Mouse (Mus musculus): ENCODE results near the gene Pias4. TPM values are rescaled to one million over a fixed set of nuclear protein-coding genes. Genes with fewer than 3 reads are reported as not detected.
"Not testable (repeated sequence)": the region's sequence is repeated elsewhere in the genome, so short reads cannot be mapped to it uniquely, and the experiment has no call there.

Pias4 gene
- polyA plus RNA-seq (2014; fragmentation: Nextera tagmentation; extraction: Ambion mirVana), result 40.8 and 43.3 TPM in 2 replicates

DNA sequence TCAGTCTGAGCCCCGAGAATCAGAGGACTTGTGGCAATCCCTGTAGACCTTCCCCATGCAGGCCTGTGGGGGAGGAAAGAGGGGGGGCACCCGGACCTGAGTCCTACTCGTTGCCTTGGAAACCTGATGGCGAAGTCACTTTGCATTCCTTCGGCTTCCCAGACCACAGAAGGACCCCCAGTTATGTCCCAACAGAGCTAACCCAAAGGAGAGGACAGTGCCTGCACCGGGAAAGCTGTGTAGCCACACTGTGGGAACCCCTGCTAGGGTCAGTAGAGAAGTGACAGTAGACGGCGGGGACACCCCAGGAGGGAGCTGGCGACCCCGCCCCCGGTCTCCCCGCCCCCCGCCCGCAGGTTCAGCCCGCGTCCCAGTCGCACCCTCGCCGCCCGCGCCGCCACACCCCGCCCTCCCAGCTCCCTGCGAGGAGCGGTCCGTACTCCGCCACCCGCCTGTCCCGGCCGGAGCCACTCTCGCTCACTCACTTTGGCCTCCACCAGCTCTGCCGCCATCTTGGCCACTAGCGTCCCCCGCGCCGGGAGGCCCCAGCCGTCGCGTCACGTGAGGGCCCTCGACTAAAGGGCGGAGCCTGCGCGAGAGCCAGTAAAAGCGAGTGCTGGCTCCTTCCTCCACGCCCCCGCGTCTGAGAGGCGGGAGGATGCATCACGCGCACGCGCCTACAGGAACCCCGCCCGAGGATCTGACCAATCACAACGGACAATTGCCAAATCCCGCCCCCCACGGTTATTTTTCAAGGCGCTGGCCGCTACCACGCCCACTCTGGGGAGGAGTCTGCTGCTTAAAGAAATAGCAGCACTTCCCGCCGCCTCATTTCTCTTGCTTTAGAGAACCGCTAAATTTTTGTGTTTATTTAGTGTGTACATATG lies at the start of gene Pias4:
Pias4 (minus strand) TSS at position 724 of the 887 bp plus-strand sequence.
- peak within 1 kb of the TSS; percentile 52 for H3K27ac ChIP-seq (ENCODE audit: low read depth)
- peak within 1 kb of the TSS; percentile 80 for H3K4me3 ChIP-seq (ENCODE audit: low read depth, low read length)
- under 1% methylated on average over 62 of the region's 64 CpGs for WGBS
- peaks cover 15% of the 10 kb centered on the region for H3K4me1 ChIP-seq (replicated peaks; ENCODE audit: control insufficient read depth, insufficient read depth, low read length)
- H3K9ac ChIP-seq (ENCODE audit: low read length), result peak within 1 kb of the TSS; percentile 76
- peak; percentile 100 for DNase-seq (ENCODE audit: low spot score)
- H3K4me2 ChIP-seq (ENCODE audit: low read length), result peak within 1 kb of the TSS; percentile 97
- no peaks in the 10 kb centered on the region for H3K27me3 ChIP-seq (replicated peaks; ENCODE audit: control insufficient read depth, insufficient read depth, low read length)
- H3K9me3 ChIP-seq (ENCODE audit: control insufficient read depth, low read length), result no peaks in the 10 kb centered on the region
- ATAC-seq (replicated peaks; ENCODE audit: low FRiP score, low TSS enrichment, low read depth), result peak; percentile 84
- H3K36me3 ChIP-seq (ENCODE audit: control insufficient read depth, insufficient read depth, low read length), result peaks cover 15% of the 10 kb centered on the region

DNA sequence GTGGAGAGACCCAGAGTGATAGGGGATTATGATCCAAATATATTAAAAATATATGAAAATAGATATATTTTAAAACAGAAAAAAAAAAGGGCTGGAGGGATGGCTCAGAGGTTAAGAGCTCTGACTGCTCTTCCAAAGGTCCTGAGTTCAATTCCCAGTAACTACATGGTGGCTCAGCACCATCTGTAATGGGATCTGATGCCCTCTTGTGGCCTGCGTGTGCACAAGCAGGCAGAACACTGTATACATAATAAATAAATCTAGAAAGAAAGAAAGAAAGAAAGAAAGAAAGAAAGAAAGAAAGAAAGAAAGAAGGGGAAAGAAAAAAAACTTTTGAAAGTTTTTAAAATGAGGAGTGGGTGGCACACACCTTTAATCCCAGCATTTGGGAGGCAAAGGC lies 49.5 kb upstream of the Pias4 start:
- WGBS, result 11% methylated on average over 1 of the region's 1 CpGs
- not testable (repeated sequence) for H3K9me3 ChIP-seq (ENCODE audit: control insufficient read depth, low read length); DNase-seq (ENCODE audit: low spot score); H3K27ac ChIP-seq (ENCODE audit: low read depth); H3K4me2 ChIP-seq (ENCODE audit: low read length); H3K4me1 ChIP-seq (replicated peaks; ENCODE audit: control insufficient read depth, insufficient read depth, low read length); ATAC-seq (replicated peaks; ENCODE audit: low FRiP score, low TSS enrichment, low read depth); H3K36me3 ChIP-seq (ENCODE audit: control insufficient read depth, insufficient read depth, low read length); H3K27me3 ChIP-seq (replicated peaks; ENCODE audit: control insufficient read depth, insufficient read depth, low read length); H3K9ac ChIP-seq (ENCODE audit: low read length); H3K4me3 ChIP-seq (ENCODE audit: low read depth, low read length)

DNA sequence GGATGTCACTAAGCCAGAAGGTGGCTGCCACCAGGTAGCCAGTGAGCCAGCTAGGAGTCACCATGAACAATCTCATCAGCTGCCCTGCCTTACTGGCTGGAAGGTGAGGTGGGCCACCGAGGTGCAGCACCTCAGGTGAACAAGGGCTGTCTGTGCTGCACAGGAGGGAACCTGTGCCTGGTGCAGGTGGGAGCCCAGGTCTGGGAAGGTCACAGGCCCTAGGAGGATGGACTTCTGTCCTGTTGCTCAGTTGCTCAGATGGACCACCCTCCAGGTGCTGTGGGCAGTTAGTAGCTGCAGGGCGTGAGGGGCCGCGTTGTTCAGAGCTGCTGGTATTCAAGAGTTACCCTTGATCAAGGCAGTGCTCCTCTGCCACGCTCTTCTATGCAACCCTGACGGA lies 49.1 kb upstream of the Pias4 start:
- H3K36me3 ChIP-seq (ENCODE audit: control insufficient read depth, insufficient read depth, low read length), result no peaks in the 10 kb centered on the region
- no peak overlapping the region for H3K9ac ChIP-seq (ENCODE audit: low read length)
- H3K9me3 ChIP-seq (ENCODE audit: control insufficient read depth, low read length), result no peaks in the 10 kb centered on the region
- no peak overlapping the region for H3K4me3 ChIP-seq (ENCODE audit: low read depth, low read length)
- WGBS, result 87% methylated on average over 6 of the region's 6 CpGs
- no peaks in the 10 kb centered on the region for H3K4me1 ChIP-seq (replicated peaks; ENCODE audit: control insufficient read depth, insufficient read depth, low read length)
- ATAC-seq (replicated peaks; ENCODE audit: low FRiP score, low TSS enrichment, low read depth), result no peak
- H3K27ac ChIP-seq (ENCODE audit: low read depth), result no peak overlapping the region
- DNase-seq (ENCODE audit: low spot score), result no peak
- no peak overlapping the region for H3K4me2 ChIP-seq (ENCODE audit: low read length)
- H3K27me3 ChIP-seq (replicated peaks; ENCODE audit: control insufficient read depth, insufficient read depth, low read length), result no peaks in the 10 kb centered on the region

DNA sequence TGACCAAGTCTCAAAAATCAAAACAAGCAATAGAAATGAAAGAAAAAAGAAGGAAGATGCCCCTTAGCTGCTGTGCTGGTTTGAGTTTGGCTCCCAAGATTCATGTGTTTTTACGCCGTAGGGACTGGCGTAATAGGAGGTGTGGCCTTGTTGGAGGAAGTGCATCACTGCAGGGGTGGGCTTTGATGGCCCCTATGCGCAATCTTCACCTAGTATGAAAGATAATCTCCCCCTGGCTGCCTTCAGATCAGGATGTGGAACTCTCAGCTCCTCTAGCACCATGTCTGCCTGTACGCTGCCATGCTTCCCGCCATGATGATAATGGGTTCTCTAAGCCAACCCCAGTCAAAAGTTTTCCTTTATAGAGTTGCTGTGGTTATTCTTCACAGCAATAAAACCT lies 48.5 kb upstream of the Pias4 start:
- no peak overlapping the region for H3K9ac ChIP-seq (ENCODE audit: low read length)
- H3K9me3 ChIP-seq (ENCODE audit: control insufficient read depth, low read length), result no peaks in the 10 kb centered on the region
- WGBS, result 84% methylated on average over 6 of the region's 6 CpGs
- H3K27me3 ChIP-seq (replicated peaks; ENCODE audit: control insufficient read depth, insufficient read depth, low read length), result no peaks in the 10 kb centered on the region
- no peak overlapping the region for H3K4me2 ChIP-seq (ENCODE audit: low read length)
- H3K27ac ChIP-seq (ENCODE audit: low read depth), result no peak overlapping the region
- no peaks in the 10 kb centered on the region for H3K4me1 ChIP-seq (replicated peaks; ENCODE audit: control insufficient read depth, insufficient read depth, low read length)
- no peaks in the 10 kb centered on the region for H3K36me3 ChIP-seq (ENCODE audit: control insufficient read depth, insufficient read depth, low read length)
- no peak overlapping the region for H3K4me3 ChIP-seq (ENCODE audit: low read depth, low read length)
- DNase-seq (ENCODE audit: low spot score), result no peak
- no peak for ATAC-seq (replicated peaks; ENCODE audit: low FRiP score, low TSS enrichment, low read depth)

DNA sequence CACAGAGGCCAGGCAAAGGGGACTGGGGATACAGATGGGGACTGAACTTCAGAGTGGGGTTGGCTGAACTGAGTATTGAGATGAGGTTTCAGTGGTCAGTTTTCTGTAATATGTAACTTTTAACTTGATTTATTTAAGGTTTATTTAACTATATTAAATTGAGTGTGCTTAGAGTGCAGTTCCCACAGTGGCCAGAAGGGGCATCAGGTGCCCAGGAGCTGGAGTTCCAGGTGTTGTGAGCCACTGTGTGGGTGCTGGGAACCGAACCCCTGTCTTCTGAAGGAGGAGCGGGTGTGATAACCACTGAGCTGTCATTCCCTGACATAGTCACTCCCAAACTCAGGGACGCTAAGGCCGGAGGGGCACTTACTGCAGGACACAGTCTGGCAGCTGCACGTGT lies 42.4 kb upstream of the Pias4 start:
- no peak for ATAC-seq (replicated peaks; ENCODE audit: low FRiP score, low TSS enrichment, low read depth)
- Histone ChIP-seq H3K4me2 (ENCODE audit: low read length) (no peak overlapping the region), H3K9me3 (ENCODE audit: control insufficient read depth, low read length) (no peaks in the 10 kb centered on the region), H3K27ac (ENCODE audit: low read depth) (no peak overlapping the region), H3K4me3 (ENCODE audit: low read depth, low read length) (no peak overlapping the region), H3K4me1 (replicated peaks; ENCODE audit: control insufficient read depth, insufficient read depth, low read length) (no peaks in the 10 kb centered on the region), H3K9ac (ENCODE audit: low read length) (no peak overlapping the region), H3K36me3 (ENCODE audit: control insufficient read depth, insufficient read depth, low read length) (no peaks in the 10 kb centered on the region), H3K27me3 (replicated peaks; ENCODE audit: control insufficient read depth, insufficient read depth, low read length) (no peaks in the 10 kb centered on the region)
- 93% methylated on average over 5 of the region's 5 CpGs for WGBS
- no peak for DNase-seq (ENCODE audit: low spot score)

DNA sequence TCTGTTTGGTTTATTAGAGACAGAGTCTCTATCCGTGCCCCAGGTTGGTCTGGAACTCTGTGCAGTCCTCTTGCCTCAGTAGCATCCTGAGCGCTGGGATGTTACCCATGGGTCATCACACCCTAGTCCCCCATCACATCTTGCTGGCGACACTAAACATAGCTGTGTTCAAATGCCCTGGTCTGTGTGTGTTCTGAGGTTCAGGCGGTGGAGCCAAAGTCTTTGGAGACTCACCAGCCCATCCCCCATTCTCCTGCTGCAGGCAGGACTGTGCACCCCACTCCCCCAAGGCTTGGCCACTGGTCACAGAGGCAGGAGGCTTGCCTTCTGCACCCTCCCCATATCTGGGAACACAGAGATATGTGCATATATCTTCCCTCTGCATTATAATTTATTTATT lies 36.4 kb upstream of the Pias4 start:
- Histone ChIP-seq H3K9me3 (ENCODE audit: control insufficient read depth, low read length) (no peaks in the 10 kb centered on the region), H3K4me3 (ENCODE audit: low read depth, low read length) (no peak overlapping the region), H3K36me3 (ENCODE audit: control insufficient read depth, insufficient read depth, low read length) (no peaks in the 10 kb centered on the region), H3K27ac (ENCODE audit: low read depth) (no peak overlapping the region), H3K9ac (ENCODE audit: low read length) (no peak overlapping the region), H3K27me3 (replicated peaks; ENCODE audit: control insufficient read depth, insufficient read depth, low read length) (no peaks in the 10 kb centered on the region), H3K4me2 (ENCODE audit: low read length) (no peak overlapping the region), H3K4me1 (replicated peaks; ENCODE audit: control insufficient read depth, insufficient read depth, low read length) (no peaks in the 10 kb centered on the region)
- no peak for ATAC-seq (replicated peaks; ENCODE audit: low FRiP score, low TSS enrichment, low read depth)
- DNase-seq (ENCODE audit: low spot score), result no peak
- 66% methylated on average over 4 of the region's 4 CpGs for WGBS

DNA sequence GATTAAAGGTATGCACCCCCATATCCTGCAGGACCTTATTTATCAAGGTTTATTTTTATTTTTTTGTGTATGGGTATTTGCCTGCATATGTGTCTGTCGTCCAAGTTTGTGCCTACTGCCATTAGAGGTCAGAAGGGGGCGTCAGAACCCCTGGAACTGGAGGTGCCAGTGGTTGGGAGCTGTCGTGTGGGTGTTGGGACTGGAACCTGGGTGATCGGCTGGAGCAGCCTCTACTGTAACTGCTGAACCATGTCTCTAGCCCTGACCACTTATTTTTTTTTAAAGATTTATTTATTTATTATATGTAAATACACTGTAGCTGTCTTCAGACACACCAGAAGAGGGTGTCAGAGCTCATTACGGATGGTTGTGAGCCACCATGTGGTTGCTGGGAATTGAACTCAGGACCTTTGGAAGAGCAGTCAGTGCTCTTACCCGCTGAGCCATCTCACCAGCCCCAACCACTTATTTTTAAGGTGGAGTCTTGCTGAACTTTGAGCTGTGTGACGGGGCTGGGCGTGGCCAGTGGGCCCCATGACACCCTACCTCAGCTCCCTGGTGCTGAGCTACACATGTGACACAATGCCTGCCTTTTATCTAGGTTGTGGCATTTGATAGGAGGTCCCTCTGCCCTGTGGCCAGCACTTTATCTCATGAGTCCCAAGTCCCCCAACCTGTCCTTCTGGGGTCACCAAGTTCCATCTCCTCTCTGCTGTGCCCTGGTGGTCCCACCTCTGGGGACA lies 35.4 kb upstream of the Pias4 start:
- DNase-seq (ENCODE audit: low spot score) (no peak), ATAC-seq (replicated peaks; ENCODE audit: low FRiP score, low TSS enrichment, low read depth) (peak; percentile 47; the same call in 1 of the 2 replicates)
- no peak overlapping the region for H3K4me3 ChIP-seq (ENCODE audit: low read depth, low read length)
- H3K4me2 ChIP-seq (ENCODE audit: low read length), result no peak overlapping the region
- WGBS, result 55% methylated on average over 8 of the region's 8 CpGs
- no peaks in the 10 kb centered on the region for H3K9me3 ChIP-seq (ENCODE audit: control insufficient read depth, low read length)
- no peaks in the 10 kb centered on the region for H3K4me1 ChIP-seq (replicated peaks; ENCODE audit: control insufficient read depth, insufficient read depth, low read length)
- no peak overlapping the region for H3K9ac ChIP-seq (ENCODE audit: low read length)
- no peak overlapping the region for H3K27ac ChIP-seq (ENCODE audit: low read depth)
- H3K27me3 ChIP-seq (replicated peaks; ENCODE audit: control insufficient read depth, insufficient read depth, low read length), result no peaks in the 10 kb centered on the region
- no peaks in the 10 kb centered on the region for H3K36me3 ChIP-seq (ENCODE audit: control insufficient read depth, insufficient read depth, low read length)

DNA sequence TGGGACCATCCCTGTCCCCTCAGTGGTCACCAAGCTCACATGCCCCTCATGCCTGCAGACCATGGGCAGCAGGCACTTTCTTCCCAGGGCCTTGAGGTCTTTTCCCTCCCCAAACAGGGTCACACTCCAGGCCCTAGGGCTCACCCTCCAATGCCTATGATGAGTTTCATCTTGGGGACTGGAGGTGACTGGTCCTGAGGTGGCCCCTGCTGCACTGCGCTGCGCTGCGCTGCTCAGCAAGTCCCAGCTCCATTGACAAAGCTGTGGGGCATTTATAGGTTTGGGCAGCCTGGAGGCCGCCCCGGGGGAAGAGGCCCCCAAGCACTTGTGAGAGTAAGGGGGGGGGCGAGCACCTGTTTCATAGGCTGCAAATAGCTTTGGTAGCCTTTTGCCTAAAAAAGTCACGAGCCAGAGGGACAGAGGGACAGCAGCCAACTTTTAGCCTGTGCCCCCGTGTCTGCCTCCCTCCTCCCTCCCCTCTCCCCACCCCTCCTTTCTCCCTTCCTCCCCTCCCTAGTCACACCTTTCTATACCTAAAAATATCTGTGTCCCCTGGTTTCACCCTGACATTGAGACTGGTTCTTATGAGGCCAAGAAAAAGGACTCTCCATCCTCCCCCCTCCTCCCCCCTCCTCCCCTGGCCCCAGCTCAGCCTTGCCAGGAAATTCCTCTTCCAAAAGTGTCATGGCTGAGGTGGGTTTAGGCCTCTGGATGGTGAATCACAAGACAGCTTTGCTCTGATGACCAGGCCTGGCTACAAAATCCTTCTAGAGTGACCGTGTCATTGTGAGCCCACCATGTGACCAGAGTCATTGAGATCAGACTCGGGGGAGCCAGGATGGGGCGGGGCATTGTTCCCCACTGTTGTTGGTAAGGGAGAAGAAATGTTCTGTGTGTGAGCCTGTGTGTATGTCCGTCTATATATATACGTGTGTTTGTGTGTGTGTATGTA lies 34.4 kb upstream of the Pias4 start, which contains the start of gene Nmrk2:
Nmrk2 (minus strand) TSS at position 245 of the 952 bp plus-strand sequence.
- no peak within 1 kb of the TSS for H3K9ac ChIP-seq (ENCODE audit: low read length)
- H3K36me3 ChIP-seq (ENCODE audit: control insufficient read depth, insufficient read depth, low read length), result no peaks in the 10 kb centered on the region
- H3K27ac ChIP-seq (ENCODE audit: low read depth), result no peak within 1 kb of the TSS
- DNase-seq (ENCODE audit: low spot score), result no peak
- no peak within 1 kb of the TSS for H3K4me3 ChIP-seq (ENCODE audit: low read depth, low read length)
- WGBS, result 68% methylated on average over 13 of the region's 13 CpGs
- ATAC-seq (replicated peaks; ENCODE audit: low FRiP score, low TSS enrichment, low read depth), result no peak
- no peak within 1 kb of the TSS for H3K4me2 ChIP-seq (ENCODE audit: low read length)
- no peaks in the 10 kb centered on the region for H3K9me3 ChIP-seq (ENCODE audit: control insufficient read depth, low read length)
- H3K27me3 ChIP-seq (replicated peaks; ENCODE audit: control insufficient read depth, insufficient read depth, low read length), result peaks cover 1% of the 10 kb centered on the region; the same call in 1 of the 2 replicates
- H3K4me1 ChIP-seq (replicated peaks; ENCODE audit: control insufficient read depth, insufficient read depth, low read length), result no peaks in the 10 kb centered on the region
